Mouse (Mus musculus) hindbrain, embryonic 13.5 days (tissue): Measurements from ENCODE around the gene Ppm1k. TPM values are rescaled to one million over a fixed set of nuclear protein-coding genes. Genes with fewer than 3 reads are reported as not detected.

Experiments
- ATAC-seq: fragments of 200-750 bp; cut with Nextera tagmentation; 2 replicates; pipeline ENCODE4 v1.8.0; 2017; ENCODE audit warnings: moderate TSS enrichment; ENCODE audit not compliant: low FRiP score
- H3K27ac ChIP-seq: fragments of 300-500 bp; sonication (generic); 2 replicates; pipeline ENCODE4 v1.5.1; 2015; ENCODE audit warnings: inconsistent platforms, mild to moderate bottlenecking, moderate library complexity
- H3K27me3 ChIP-seq: fragments of 300-500 bp; sonication (generic); 2 replicates; pipeline ENCODE4 v1.6.1; 2015; ENCODE audit warnings: mild to moderate bottlenecking, inconsistent platforms
- H3K36me3 ChIP-seq: fragments of 300-500 bp; sonication (generic); 2 replicates; pipeline ENCODE4 v1.6.1; 2015; ENCODE audit warnings: mild to moderate bottlenecking, inconsistent platforms
- H3K4me1 ChIP-seq: fragments of 300-500 bp; sonication (generic); replicated peaks from 2 replicates; pipeline ENCODE4 v1.6.1; 2015; ENCODE audit warnings: inconsistent platforms
- H3K4me2 ChIP-seq: fragments of 300-500 bp; sonication (generic); 2 replicates; pipeline ENCODE4 v1.6.1; 2015; ENCODE audit warnings: inconsistent platforms, mild to moderate bottlenecking, moderate library complexity
- H3K4me3 ChIP-seq: fragments of 300-500 bp; sonication (generic); 2 replicates; pipeline ENCODE4 v1.5.1; 2015; ENCODE audit warnings: mild to moderate bottlenecking, inconsistent platforms
- H3K9ac ChIP-seq: fragments of 300-500 bp; sonication (generic); 2 replicates; pipeline ENCODE4 v1.6.1; 2015; ENCODE audit warnings: mild to moderate bottlenecking, inconsistent platforms
- H3K9me3 ChIP-seq: fragments of 300-500 bp; sonication (generic); 2 replicates; pipeline ENCODE4 v1.6.1; 2016; ENCODE audit warnings: inconsistent platforms
- WGBS: fragments of 180-500 bp; shearing (Covaris S2); methylation state at CpG from one replicate; pipeline ENCODE4 v1.1.7; 2015; 5-methylcytosine and 5-hydroxymethylcytosine counted together
- polyA plus RNA-seq: library from polyadenylated mRNA; unstranded; fragments of >200 nt; fragmentation: Nextera tagmentation; extraction: Ambion mirVana; gene quantifications from 2 replicates; pipeline ENCODE4 v1.2.1, GENCODE M21; 2015

Gene Ppm1k
- polyA plus RNA-seq, result 6.1 and 6.9 TPM in 2 replicates

DNA sequence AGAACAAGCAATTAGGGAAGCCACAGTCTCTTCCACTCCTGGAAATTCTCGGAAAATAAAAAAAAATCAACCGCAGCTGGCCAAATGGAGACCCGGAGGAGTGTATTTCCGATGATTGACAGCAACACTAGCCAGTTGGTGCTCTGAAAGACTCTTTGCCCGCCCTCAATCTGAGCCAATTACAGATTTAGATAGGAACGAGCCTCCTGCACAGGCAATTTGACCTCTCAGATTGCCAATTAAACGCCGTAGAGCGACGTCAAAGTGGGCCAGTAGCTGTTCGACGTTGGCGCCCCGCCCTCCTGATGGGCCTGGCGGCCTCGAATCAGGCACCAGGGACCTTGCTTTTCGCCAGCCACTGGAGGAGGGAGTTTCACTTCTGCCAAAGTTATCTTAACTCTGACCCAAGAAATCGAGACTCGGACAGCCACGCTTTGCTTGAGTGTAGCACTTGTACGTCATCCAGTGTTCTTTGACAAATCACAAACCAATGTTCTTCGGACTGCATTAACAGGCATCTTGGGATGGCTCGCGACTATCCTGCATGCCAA is at the start of gene Ppm1k:
Ppm1k (minus strand) TSS at position 83 of the 551 bp plus-strand sequence.
- H3K36me3 ChIP-seq, result no peaks in the 10 kb centered on the region
- no peaks in the 10 kb centered on the region for H3K27me3 ChIP-seq
- under 1% methylated on average over 24 of the region's 24 CpGs for WGBS
- peak within 1 kb of the TSS; percentile 79 for H3K9ac ChIP-seq
- peaks cover 19% of the 10 kb centered on the region for H3K4me1 ChIP-seq
- H3K27ac ChIP-seq, result peak within 1 kb of the TSS; percentile 84
- peak within 1 kb of the TSS; percentile 72 for H3K4me3 ChIP-seq
- peak within 1 kb of the TSS; percentile 70 for H3K4me2 ChIP-seq
- H3K9me3 ChIP-seq, result no peaks in the 10 kb centered on the region
- peak; percentile 98 for ATAC-seq

DNA sequence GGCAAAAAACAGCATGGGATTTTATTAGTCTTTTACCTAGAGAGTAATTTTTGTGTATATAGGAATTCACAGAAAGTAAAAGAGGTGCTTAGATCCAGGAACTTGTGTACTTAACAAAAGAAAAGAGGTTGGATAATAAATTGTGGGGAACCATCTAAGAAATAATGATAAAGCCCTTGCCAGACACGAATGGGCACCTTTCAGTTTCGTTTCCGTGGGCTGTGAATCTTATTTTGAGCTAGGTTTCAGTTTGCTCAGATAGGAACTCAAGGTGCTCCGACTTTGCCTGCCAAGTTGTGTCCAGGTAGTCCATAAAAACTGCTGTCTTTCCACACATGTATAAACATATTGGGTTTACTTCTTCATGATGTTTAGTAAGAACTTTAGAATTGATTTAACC is 47.1 kb upstream of the Ppm1k start:
- Histone ChIP-seq H3K36me3 (no peaks in the 10 kb centered on the region), H3K9me3 (no peaks in the 10 kb centered on the region), H3K4me1 (peaks cover 8% of the 10 kb centered on the region), H3K27me3 (no peaks in the 10 kb centered on the region), H3K4me3 (no peak overlapping the region), H3K27ac (no peak overlapping the region), H3K9ac (no peak overlapping the region), H3K4me2 (no peak overlapping the region)
- 84% methylated on average over 4 of the region's 4 CpGs for whole genome bisulfite sequencing
- no peak for ATAC-seq

DNA sequence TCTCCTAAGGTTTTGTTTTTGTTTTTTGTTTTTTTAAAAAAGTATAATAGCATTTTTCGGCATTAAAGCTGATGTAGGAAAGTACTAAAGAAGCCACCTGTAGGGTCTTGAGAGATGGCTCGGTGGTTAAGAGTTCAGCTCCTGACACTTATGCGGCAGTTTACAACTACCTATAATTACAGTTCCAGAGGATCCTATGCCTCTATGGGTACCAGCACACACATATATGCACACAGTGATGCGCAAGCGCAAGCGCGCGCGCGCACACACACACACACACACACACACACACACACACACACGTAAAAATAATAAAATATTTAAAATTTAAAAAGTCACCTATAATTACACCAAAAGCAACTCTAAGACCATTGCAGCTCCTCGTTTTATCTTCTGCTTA is 46.3 kb upstream of the Ppm1k start:
- peak overlapping the region; percentile 61; the same call in 1 of the 2 replicates for H3K4me2 ChIP-seq
- no peak overlapping the region for H3K9ac ChIP-seq
- no peaks in the 10 kb centered on the region for H3K36me3 ChIP-seq
- no peaks in the 10 kb centered on the region for H3K9me3 ChIP-seq
- 87% methylated on average over 12 of the region's 12 CpGs for WGBS
- peaks cover 8% of the 10 kb centered on the region for H3K4me1 ChIP-seq
- no peak overlapping the region for H3K4me3 ChIP-seq
- no peak overlapping the region for H3K27ac ChIP-seq
- no peak for ATAC-seq
- no peaks in the 10 kb centered on the region for H3K27me3 ChIP-seq

DNA sequence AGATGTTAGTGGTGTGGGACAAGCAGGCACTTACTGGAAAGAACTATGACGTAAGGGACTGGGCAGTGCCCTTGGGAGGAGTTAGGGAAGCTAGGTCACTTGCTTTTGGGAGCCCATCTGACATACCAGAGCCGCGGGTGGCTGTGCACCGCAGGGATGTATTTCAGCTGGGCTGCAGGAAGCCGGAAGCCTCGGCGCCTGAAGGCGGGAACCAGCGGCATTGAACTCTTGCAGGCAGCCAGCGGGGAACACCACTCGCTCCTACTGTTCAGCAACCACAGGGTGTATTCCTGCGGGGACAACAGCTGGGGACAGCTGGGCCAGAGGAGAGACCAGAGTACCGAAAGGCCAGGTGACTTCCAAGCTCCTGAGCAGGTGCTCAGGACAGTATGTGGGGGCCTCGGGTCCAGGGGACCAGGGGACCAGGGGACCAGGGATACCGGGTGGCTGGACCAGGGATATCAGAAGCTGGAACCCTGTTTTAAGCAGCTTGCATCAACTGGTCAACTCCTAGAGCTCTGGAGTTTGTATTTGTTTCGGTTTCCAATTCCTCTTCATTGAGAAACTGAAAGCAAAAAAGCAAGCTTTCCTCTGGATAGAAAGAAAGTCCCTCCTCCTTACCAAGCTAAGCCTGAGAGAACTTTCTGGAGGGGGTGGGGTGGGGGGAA is 45.7 kb upstream of the Ppm1k start, which contains the start of gene Herc6:
Herc6 (plus strand) TSS at position 120 of the 668 bp plus-strand sequence.
- ATAC-seq, result peak; percentile 54
- WGBS, result 8% methylated on average over 16 of the region's 16 CpGs

DNA sequence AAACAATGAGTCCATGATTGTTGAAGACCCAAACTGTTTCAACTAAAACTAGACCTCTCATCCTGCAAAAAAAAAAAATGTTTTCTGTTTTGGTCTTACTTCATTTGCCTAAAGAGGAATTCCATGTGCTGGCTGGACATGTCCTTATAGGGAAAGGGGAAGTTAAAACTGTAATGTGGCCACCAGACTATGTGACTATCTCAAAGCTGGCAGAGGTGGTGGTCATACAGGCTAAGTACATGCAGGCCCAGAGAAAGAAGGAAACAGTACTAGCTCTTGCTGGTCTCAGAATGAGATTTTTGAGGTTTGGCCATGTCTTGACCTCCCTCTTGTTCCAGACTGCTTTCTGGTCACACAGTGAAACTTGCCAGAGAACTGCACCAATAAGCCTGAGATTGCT is 36.3 kb upstream of the Ppm1k start:
- no peaks in the 10 kb centered on the region for H3K4me1 ChIP-seq
- H3K9me3 ChIP-seq, result no peaks in the 10 kb centered on the region
- no peak overlapping the region for H3K9ac ChIP-seq
- H3K27me3 ChIP-seq, result no peaks in the 10 kb centered on the region
- no peak overlapping the region for H3K4me3 ChIP-seq
- no peak overlapping the region for H3K4me2 ChIP-seq
- H3K27ac ChIP-seq, result no peak overlapping the region
- no peaks in the 10 kb centered on the region for H3K36me3 ChIP-seq
- no peak for ATAC-seq

More for the DNA sequence above, 45.7 kb upstream of the Ppm1k start, which contains the start of gene Herc6:
- peak within 1 kb of the TSS; percentile 39 for H3K4me3 ChIP-seq
- H3K9ac ChIP-seq, result peak within 1 kb of the TSS; percentile 67
- H3K27ac ChIP-seq, result no peak within 1 kb of the TSS
- no peaks in the 10 kb centered on the region for H3K36me3 ChIP-seq
- H3K4me1 ChIP-seq, result peaks cover 8% of the 10 kb centered on the region
- no peaks in the 10 kb centered on the region for H3K27me3 ChIP-seq
- no peaks in the 10 kb centered on the region for H3K9me3 ChIP-seq
- peak within 1 kb of the TSS; percentile 61 for H3K4me2 ChIP-seq

DNA sequence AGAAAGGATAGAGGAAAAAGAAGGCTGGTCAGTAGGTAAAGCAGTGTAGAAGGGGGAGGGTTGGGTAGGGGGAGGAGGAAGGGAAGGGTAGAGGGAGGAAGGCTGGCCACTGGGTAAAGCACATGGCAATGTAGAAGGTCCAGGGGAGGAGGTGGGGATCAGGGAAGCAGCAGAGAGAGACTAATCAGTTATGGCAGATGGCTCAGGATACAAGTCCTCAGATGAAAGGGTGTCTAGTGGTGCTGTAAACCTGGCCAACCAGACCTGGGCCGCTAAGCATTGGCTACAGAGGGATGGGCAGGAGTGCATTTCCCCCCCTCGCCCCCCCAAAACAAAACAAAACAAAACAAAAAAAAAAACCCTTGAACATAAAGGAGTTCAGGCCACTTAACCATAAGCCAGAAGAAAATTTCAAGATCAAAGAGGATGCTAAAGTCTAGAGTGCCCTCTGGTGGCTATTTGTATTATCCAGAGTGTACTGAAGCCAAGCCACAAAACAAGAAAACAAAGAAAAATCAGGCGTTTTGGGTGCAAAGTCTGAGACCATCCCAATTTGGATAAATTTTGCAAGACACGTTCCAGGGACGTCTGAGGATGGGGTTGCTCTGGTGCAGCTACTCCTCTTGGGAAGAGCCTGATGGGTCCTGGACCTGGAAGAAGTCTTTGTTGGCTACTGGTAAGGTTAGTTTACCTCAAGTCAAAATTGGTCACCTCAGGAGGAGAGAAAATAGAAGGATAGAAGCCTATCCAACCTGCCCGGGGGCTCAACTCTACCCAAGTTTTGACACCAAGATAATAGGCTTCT is 35.1 kb upstream of the Ppm1k start:
- Histone ChIP-seq H3K27me3 (no peaks in the 10 kb centered on the region), H3K9me3 (no peaks in the 10 kb centered on the region), H3K4me2 (no peak overlapping the region), H3K36me3 (no peaks in the 10 kb centered on the region), H3K4me1 (no peaks in the 10 kb centered on the region), H3K9ac (no peak overlapping the region), H3K27ac (no peak overlapping the region), H3K4me3 (no peak overlapping the region)
- peak; percentile 68 for ATAC-seq
- WGBS, result 12% methylated on average over 6 of the region's 6 CpGs

DNA sequence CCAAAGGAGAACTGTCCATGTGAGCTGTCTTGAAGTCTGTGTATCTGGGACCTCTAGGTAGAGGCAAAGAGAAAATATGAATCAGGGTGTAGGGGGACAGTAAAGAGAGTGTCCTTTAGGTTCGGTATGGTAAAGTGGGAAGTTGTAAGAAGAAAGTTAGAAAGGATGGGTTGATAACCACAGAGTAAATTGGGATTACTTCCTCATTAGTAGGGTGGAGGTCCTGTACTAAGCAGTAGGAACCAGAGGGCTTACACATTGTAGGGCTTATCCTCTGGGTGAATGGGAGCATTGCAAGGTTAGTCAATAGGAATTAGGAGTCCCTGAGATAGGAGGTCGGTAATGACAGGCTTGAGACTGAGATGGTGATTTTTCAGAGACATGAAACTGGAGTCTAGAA is 32.4 kb upstream of the Ppm1k start:
- no peak for ATAC-seq
- no peak overlapping the region for H3K4me2 ChIP-seq
- H3K36me3 ChIP-seq, result no peaks in the 10 kb centered on the region
- H3K27ac ChIP-seq, result no peak overlapping the region
- H3K4me1 ChIP-seq, result no peaks in the 10 kb centered on the region
- no peaks in the 10 kb centered on the region for H3K27me3 ChIP-seq
- H3K4me3 ChIP-seq, result no peak overlapping the region
- no peaks in the 10 kb centered on the region for H3K9me3 ChIP-seq
- WGBS, result 96% methylated on average over 2 of the region's 2 CpGs
- no peak overlapping the region for H3K9ac ChIP-seq

DNA sequence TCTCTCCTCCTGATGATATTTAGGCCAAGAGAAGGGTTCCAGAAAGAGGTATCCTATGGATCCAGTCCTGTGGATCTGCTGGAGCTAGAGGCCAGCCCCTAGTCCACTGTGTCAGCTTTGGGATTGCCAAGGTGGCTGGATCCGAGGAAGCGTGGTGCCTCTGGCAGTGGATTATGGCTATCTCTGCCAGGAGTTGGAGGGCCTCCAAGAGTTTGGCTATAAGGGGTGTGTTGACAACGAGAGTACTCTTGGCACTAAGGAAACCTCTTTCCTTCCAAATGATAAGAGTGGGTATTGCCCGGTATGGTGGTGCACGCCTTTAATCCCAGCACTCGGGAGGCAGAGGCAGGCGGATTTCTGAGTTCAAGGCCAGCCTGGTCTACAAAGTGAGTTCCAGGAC is 30.2 kb upstream of the Ppm1k start:
- H3K4me1 ChIP-seq, result no peaks in the 10 kb centered on the region
- ATAC-seq, result no peak
- WGBS, result 94% methylated on average over 7 of the region's 7 CpGs
- no peaks in the 10 kb centered on the region for H3K27me3 ChIP-seq
- no peaks in the 10 kb centered on the region for H3K36me3 ChIP-seq
- H3K27ac ChIP-seq, result no peak overlapping the region
- no peaks in the 10 kb centered on the region for H3K9me3 ChIP-seq
- H3K9ac ChIP-seq, result no peak overlapping the region
- H3K4me2 ChIP-seq, result no peak overlapping the region
- no peak overlapping the region for H3K4me3 ChIP-seq

DNA sequence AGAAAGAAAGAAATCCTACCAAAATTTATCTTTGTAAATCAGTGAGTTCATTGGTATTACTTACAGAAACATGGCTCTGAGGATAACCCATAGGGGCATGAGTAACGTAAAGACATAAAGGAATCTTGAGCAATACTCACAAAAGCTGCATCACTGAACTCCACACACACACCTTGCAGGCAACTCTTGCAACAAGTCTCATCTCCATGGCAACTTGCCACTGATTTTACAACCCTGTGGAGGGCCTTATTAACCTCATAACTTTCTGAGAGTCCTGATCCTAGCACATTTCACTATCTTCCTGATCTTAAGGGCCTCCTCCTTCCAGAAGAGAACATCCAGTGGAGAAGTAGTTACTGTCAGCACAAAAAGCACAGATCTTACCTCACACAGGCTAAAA is 28.2 kb upstream of the Ppm1k start:
- Histone ChIP-seq H3K27ac (no peak overlapping the region), H3K4me3 (no peak overlapping the region), H3K4me2 (no peak overlapping the region), H3K9me3 (no peaks in the 10 kb centered on the region), H3K4me1 (no peaks in the 10 kb centered on the region), H3K27me3 (no peaks in the 10 kb centered on the region), H3K36me3 (no peaks in the 10 kb centered on the region), H3K9ac (no peak overlapping the region)
- 100% methylated on average over 1 of the region's 1 CpGs for WGBS
- ATAC-seq, result no peak

DNA sequence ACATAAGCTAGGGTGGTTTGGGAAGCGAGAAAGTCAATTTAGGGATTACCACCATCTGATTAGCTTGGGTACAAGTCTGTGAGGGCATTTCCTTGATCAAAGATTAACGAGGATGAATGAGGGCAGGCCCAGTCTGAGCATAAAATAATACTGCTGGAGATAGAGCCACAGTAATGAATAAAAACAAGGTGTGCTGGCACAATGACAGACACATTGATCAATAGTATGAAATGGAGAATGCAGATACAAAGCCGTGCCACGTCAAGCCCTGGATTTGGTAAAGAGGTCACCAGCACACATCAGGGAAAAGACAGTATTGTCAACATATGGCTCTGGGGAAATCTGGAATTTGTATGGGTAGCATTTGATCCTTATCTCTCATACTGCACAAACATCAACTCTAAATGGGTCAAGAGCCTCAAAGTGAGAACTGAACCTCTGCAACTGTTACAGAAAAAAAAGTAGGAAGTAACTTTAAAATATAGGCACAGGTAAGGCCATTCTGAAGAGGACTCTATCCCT is 22.6 kb upstream of the Ppm1k start:
- H3K27me3 ChIP-seq, result no peaks in the 10 kb centered on the region
- H3K4me1 ChIP-seq, result no peaks in the 10 kb centered on the region
- no peak overlapping the region for H3K9ac ChIP-seq
- no peak overlapping the region for H3K4me2 ChIP-seq
- no peaks in the 10 kb centered on the region for H3K36me3 ChIP-seq
- no peak overlapping the region for H3K4me3 ChIP-seq
- ATAC-seq, result no peak
- H3K9me3 ChIP-seq, result no peaks in the 10 kb centered on the region
- 74% methylated on average over 4 of the region's 4 CpGs for WGBS
- H3K27ac ChIP-seq, result no peak overlapping the region

DNA sequence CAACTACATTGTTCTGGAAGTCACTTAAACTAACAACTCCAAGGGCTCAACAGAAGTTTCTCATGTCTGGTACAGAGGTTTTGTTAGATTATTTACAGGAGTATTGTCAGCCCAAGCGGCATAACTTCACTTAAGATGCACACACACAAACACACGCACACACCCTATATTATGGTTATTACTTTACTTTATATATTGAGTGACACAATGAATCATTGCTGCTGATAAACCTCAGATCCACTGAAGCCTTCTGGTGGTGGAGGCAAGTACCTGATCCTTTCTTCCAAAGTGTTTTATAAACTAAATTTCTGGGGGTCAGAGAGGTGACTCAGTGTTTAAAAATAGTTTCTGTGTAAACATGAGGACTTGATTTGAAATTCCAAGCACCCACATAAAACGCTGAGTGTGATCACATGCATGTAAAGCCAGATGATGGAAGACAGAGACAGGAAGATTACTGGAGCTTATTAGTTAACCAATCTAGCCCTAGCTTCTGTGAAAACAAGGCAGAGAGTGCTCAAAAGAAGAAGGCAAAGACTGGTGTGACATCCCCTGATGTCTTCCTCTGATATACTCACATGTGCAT is 16.0 kb upstream of the Ppm1k start:
- H3K27ac ChIP-seq, result no peak overlapping the region
- H3K4me2 ChIP-seq, result no peak overlapping the region
- H3K4me1 ChIP-seq, result no peaks in the 10 kb centered on the region
- H3K36me3 ChIP-seq, result no peaks in the 10 kb centered on the region
- H3K4me3 ChIP-seq, result no peak overlapping the region
- ATAC-seq, result no peak
- H3K9me3 ChIP-seq, result no peaks in the 10 kb centered on the region
- no peaks in the 10 kb centered on the region for H3K27me3 ChIP-seq
- H3K9ac ChIP-seq, result no peak overlapping the region
- WGBS, result 91% methylated on average over 3 of the region's 3 CpGs

DNA sequence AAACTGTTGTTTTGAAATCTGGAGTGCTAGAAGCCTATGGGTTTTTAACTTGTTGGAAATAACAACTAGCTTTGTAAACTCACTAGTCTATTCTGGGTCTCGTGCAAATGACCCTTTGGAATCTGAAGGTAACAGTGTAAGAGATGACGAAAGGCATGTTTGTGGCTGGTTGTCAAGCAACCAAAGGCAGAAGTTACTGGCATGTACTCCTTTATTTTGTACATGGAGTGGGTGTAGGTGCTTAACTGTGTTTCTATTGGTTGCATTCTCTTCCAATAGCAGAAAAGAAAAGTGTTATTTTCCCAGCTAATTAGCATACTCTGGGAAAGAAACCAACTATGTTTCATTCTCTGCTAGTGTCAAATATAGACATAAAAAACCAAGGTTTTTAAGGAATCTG is 9.6 kb upstream of the Ppm1k start:
- Histone ChIP-seq H3K4me1 (no peaks in the 10 kb centered on the region), H3K9me3 (no peaks in the 10 kb centered on the region), H3K9ac (no peak overlapping the region), H3K4me2 (no peak overlapping the region), H3K36me3 (no peaks in the 10 kb centered on the region), H3K27ac (no peak overlapping the region), H3K4me3 (no peak overlapping the region), H3K27me3 (no peaks in the 10 kb centered on the region)
- WGBS, result 57% methylated on average over 2 of the region's 2 CpGs
- ATAC-seq, result peak; percentile 43
